Mouse (Mus musculus) midbrain, postnatal 0 days (tissue): ENCODE results near the gene Zfp599. TPM values are rescaled to one million over a fixed set of nuclear protein-coding genes. Genes with fewer than 3 reads are reported as not detected.
"Not testable (repeated sequence)": the region's sequence is repeated elsewhere in the genome, so short reads cannot be mapped to it uniquely, and the experiment has no call there.

Experiments used
- ATAC-seq: fragments of 200-750 bp; cut with Nextera tagmentation; 2 replicates; pipeline ENCODE4 v1.8.0; 2017; ENCODE audit warnings: moderate number of reproducible peaks, mild to moderate bottlenecking, moderate TSS enrichment, moderate library complexity; ENCODE audit not compliant: low FRiP score
- DNase-seq: peaks from one replicate; pipeline ENCODE4 v3.0.0-alpha.2; 2015; ENCODE audit warnings: low spot score
- H3K27ac ChIP-seq: fragments of 300-500 bp; sonication (generic); 2 replicates; pipeline ENCODE4 v1.5.1; 2014; ENCODE audit warnings: low read depth, mild to moderate bottlenecking, low read length, mixed read lengths
- H3K27me3 ChIP-seq: fragments of 300-500 bp; sonication (generic); 2 replicates; pipeline ENCODE4 v1.6.1; 2014; ENCODE audit warnings: low read length, control low read depth, mixed read lengths; ENCODE audit not compliant: insufficient read depth
- H3K36me3 ChIP-seq: fragments of 300-500 bp; sonication (generic); 2 replicates; pipeline ENCODE4 v1.6.1; 2014; ENCODE audit warnings: low read length, control low read depth, mixed read lengths; ENCODE audit not compliant: insufficient read depth
- H3K4me1 ChIP-seq: fragments of 300-500 bp; sonication (generic); 2 replicates; pipeline ENCODE4 v1.6.1; 2014; ENCODE audit warnings: mild to moderate bottlenecking, control low read depth, antibody characterized with exemption, low read length, mixed read lengths; ENCODE audit not compliant: insufficient read depth
- H3K4me2 ChIP-seq: fragments of 300-500 bp; sonication (generic); 2 replicates; pipeline ENCODE4 v1.6.1; 2014; ENCODE audit warnings: low read depth, mild to moderate bottlenecking, low read length, mixed read lengths; ENCODE audit not compliant: poor library complexity, severe bottlenecking
- H3K4me3 ChIP-seq: fragments of 300-500 bp; sonication (generic); 2 replicates; pipeline ENCODE4 v1.5.1; 2014; ENCODE audit warnings: low read depth, mild to moderate bottlenecking, low read length, moderate library complexity
- H3K9ac ChIP-seq: fragments of 300-500 bp; sonication (generic); replicated peaks from 2 replicates; pipeline ENCODE4 v1.6.1; 2014; ENCODE audit warnings: mild to moderate bottlenecking, low read length, moderate library complexity, mixed read lengths; ENCODE audit not compliant: poor library complexity, severe bottlenecking
- H3K9me3 ChIP-seq: fragments of 300-500 bp; sonication (generic); 2 replicates; pipeline ENCODE4 v1.6.1; 2016; ENCODE audit warnings: low read length, control low read depth
- CTCF ChIP-seq: IDR thresholded peaks from 2 replicates; pipeline ENCODE4 v1.5.1; 2016; ENCODE audit warnings: antibody characterized with exemption, mild to moderate bottlenecking
- WGBS: fragments of 180-500 bp; shearing (Covaris S2); extraction: QIAGEN DNeasy Blood & Tissue Kit; methylation state at CpG from one replicate; pipeline ENCODE4 v1.1.7; 2014; 5-methylcytosine and 5-hydroxymethylcytosine counted together
- polyA plus RNA-seq: library from polyadenylated mRNA; unstranded; fragments of >200 nt; fragmentation: Nextera tagmentation; extraction: Ambion mirVana; gene quantifications from 2 replicates; pipeline ENCODE4 v1.2.1, GENCODE M21; 2015
- total RNA-seq: library from RNA; depleted of rRNA; stranded (reverse); fragments of >200 nt; gene quantifications from 2 replicates; pipeline ENCODE4 v1.2.3, GENCODE M21; 2014

Gene Zfp599
- total and polyA plus RNA-seq, 2 experiments from 2014 or later = 4.7 to 7.2 TPM

- TF ChIP-seq CTCF = no peak
- Histone ChIP-seq H3K4me2 (no peak overlapping the region), H3K9ac (no peak overlapping the region), H3K36me3 (peaks cover 29% of the 10 kb centered on the region), H3K27me3 (no peaks in the 10 kb centered on the region), H3K4me1 (no peaks in the 10 kb centered on the region), H3K9me3 (peaks cover 16% of the 10 kb centered on the region), H3K4me3 (no peak overlapping the region), H3K27ac (no peak overlapping the region)
- DNase-seq (no peak), ATAC-seq (no peak)
- WGBS = 97% methylated on average over 2 of the region's 2 CpGs
These were observed 15.5 kb downstream of the Zfp599 start for GRCm38 (mm10) chr9:22244242-22244641.

- H3K36me3 ChIP-seq = peaks cover 33% of the 10 kb centered on the region; the same call in 1 of the 2 replicates
- 95% methylated on average over 4 of the region's 4 CpGs for WGBS
- H3K4me1 ChIP-seq = no peaks in the 10 kb centered on the region
These were observed 19.7 kb downstream of the Zfp599 start for GRCm38 (mm10) chr9:22240001-22240400.

GRCm38 (mm10) chr9:22230556-22230955 lies 29.1 kb downstream of the Zfp599 start:
- H3K9ac ChIP-seq = no peak overlapping the region
- peak; percentile 49 for TF ChIP-seq CTCF
- no peak overlapping the region for H3K4me3 ChIP-seq
- H3K4me1 ChIP-seq = no peaks in the 10 kb centered on the region
- no peak overlapping the region for H3K27ac ChIP-seq
- H3K36me3 ChIP-seq = no peaks in the 10 kb centered on the region
- H3K9me3 ChIP-seq = no peaks in the 10 kb centered on the region
- no peaks in the 10 kb centered on the region for H3K27me3 ChIP-seq
- DNase-seq (peak; percentile 8), ATAC-seq (no peak)
- H3K4me2 ChIP-seq = no peak overlapping the region

More at GRCm38 (mm10) chr9:22240001-22240400, 19.7 kb downstream of the Zfp599 start:
- H3K27ac ChIP-seq = no peak overlapping the region
- H3K9me3 ChIP-seq = no peaks in the 10 kb centered on the region
- no peak for TF ChIP-seq CTCF
- no peaks in the 10 kb centered on the region for H3K27me3 ChIP-seq
- DNase-seq = no peak
- ATAC-seq = no peak
- H3K4me3 ChIP-seq = no peak overlapping the region
- no peak overlapping the region for H3K9ac ChIP-seq
- no peak overlapping the region for H3K4me2 ChIP-seq

- H3K9ac ChIP-seq = no peak overlapping the region
- no peaks in the 10 kb centered on the region for H3K9me3 ChIP-seq
- no peak overlapping the region for H3K4me3 ChIP-seq
- no peaks in the 10 kb centered on the region for H3K27me3 ChIP-seq
- TF ChIP-seq CTCF = no peak
- DNase-seq = no peak
- no peak for ATAC-seq
- 94% methylated on average over 3 of the region's 3 CpGs for WGBS
- H3K27ac ChIP-seq = no peak overlapping the region
- H3K36me3 ChIP-seq = no peaks in the 10 kb centered on the region
- no peak overlapping the region for H3K4me2 ChIP-seq
- no peaks in the 10 kb centered on the region for H3K4me1 ChIP-seq
These were observed 29.6 kb downstream of the Zfp599 start for GRCm38 (mm10) chr9:22230061-22230460.

- 90% methylated on average over 7 of the region's 7 CpGs for WGBS
These were observed 30.2 kb downstream of the Zfp599 start for GRCm38 (mm10) chr9:22229386-22230026.

GRCm38 (mm10) chr9:22226846-22227245 lies 32.8 kb downstream of the Zfp599 start:
- 98% methylated on average over 15 of the region's 15 CpGs for WGBS
- TF ChIP-seq CTCF = no peak
- no peaks in the 10 kb centered on the region for H3K36me3 ChIP-seq
- no peak overlapping the region for H3K4me2 ChIP-seq
- H3K9me3 ChIP-seq = no peaks in the 10 kb centered on the region
- H3K27me3 ChIP-seq = no peaks in the 10 kb centered on the region
- H3K4me3 ChIP-seq = no peak overlapping the region
- H3K27ac ChIP-seq = no peak overlapping the region
- H3K9ac ChIP-seq = no peak overlapping the region
- ATAC-seq (no peak), DNase-seq (no peak)
- no peaks in the 10 kb centered on the region for H3K4me1 ChIP-seq

More at GRCm38 (mm10) chr9:22229386-22230026, 30.2 kb downstream of the Zfp599 start:
- ATAC-seq (no peak), DNase-seq (no peak)
- H3K27ac ChIP-seq = no peak overlapping the region
- no peak overlapping the region for H3K4me2 ChIP-seq
- H3K9me3 ChIP-seq = no peaks in the 10 kb centered on the region
- TF ChIP-seq CTCF = no peak
- no peaks in the 10 kb centered on the region for H3K4me1 ChIP-seq
- no peak overlapping the region for H3K9ac ChIP-seq
- no peaks in the 10 kb centered on the region for H3K27me3 ChIP-seq
- H3K36me3 ChIP-seq = no peaks in the 10 kb centered on the region
- no peak overlapping the region for H3K4me3 ChIP-seq

GRCm38 (mm10) chr9:22226389-22226673 lies 33.4 kb downstream of the Zfp599 start:
- not testable (repeated sequence) for H3K9ac ChIP-seq

More at GRCm38 (mm10) chr9:22226389-22226673, 33.4 kb downstream of the Zfp599 start:
- not testable (repeated sequence) for ATAC-seq, H3K36me3 ChIP-seq, H3K27ac ChIP-seq, H3K27me3 ChIP-seq, H3K9me3 ChIP-seq, H3K4me1 ChIP-seq, DNase-seq
- H3K4me2 ChIP-seq = peak overlapping the region; percentile 72
- WGBS = 71% methylated on average over 7 of the region's 7 CpGs
- H3K4me3 ChIP-seq = peak overlapping the region; percentile 73; the same call in 1 of the 2 replicates
